Mouse (Mus musculus): Measurements from ENCODE around the gene Mup8. TPM values are rescaled to one million over a fixed set of nuclear protein-coding genes. Genes with fewer than 3 reads are reported as not detected.
"Not testable (repeated sequence)": the region's sequence is repeated elsewhere in the genome, so short reads cannot be mapped to it uniquely, and the experiment has no call there.

The Mup8 gene
- polyA plus RNA-seq (2015; fragmentation: Nextera tagmentation; extraction: Ambion mirVana), result not detected in 2 replicates

DNA sequence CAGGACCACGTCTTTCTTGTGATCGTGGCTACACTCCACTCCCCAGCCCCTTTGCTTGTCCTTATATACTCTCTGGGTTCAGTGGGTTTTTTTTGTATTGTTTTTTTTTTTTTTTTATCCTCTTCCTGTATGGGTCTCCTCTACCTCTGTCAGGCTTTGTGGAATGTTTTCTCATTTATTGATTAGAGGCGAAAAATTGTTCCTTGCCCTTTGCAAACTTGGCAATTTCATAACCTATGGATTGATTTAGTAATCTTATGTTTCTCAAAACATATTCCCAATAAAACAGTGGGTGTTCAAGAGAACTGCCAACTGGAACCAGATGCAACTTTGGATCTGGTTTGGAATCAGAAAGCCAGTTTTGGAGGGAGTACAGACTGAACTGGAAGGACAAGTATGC lies at the start of gene Mup8:
Gene Mup8, minus strand, starts transcription at position 101 of the 400 bp plus-strand sequence.
- WGBS, result 80% methylated on average over 3 of the region's 3 CpGs
- not testable (repeated sequence) for ATAC-seq (ENCODE audit: low read depth); H3K9ac ChIP-seq; H3K27me3 ChIP-seq; H3K4me2 ChIP-seq; H3K4me3 ChIP-seq; H3K27ac ChIP-seq (replicated peaks); H3K9me3 ChIP-seq; H3K36me3 ChIP-seq; H3K4me1 ChIP-seq (replicated peaks)

DNA sequence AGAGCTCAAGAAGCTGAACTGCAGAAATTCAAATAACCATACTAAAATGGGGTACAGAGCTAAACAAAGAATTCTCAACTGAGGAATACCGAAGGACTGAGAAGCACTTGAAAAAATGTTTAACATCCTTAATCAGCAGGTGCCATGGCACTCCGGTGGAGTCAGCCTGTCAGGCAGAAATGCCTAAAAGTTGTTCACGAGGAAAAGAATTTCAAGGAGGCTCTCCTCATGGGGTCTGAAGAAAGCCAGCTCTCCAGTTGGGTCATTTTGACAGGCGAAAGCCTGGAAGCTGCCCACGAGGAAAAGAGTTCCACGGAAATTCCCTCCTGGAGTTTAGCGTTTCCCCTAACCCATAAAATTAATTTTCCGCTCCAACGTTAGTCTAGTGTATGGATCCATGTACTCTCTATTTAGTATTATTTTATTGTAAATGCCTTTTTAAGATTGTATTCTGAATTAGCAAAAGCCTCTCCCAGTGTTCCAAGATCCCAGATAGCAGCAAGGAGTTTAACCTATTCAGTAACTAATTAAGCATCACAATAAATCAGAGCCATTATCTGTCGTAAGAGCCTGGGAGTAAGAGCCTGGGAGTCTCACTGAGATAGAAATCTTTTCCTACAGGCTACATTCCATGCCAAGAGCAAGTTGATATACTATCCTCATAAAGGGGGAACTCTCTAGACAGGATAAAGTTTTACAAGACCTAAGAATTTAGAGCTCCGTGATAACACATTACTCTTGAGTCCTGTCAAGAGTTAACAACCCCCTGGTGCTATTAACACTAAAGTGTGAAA lies 43.8 kb upstream of the Mup8 start:
- not testable (repeated sequence) for H3K27me3 ChIP-seq; H3K9ac ChIP-seq; H3K27ac ChIP-seq (replicated peaks); H3K36me3 ChIP-seq; H3K9me3 ChIP-seq; H3K4me2 ChIP-seq; H3K4me3 ChIP-seq; H3K4me1 ChIP-seq (replicated peaks)
- peak; percentile 59; the same call in 1 of the 2 replicates for ATAC-seq (ENCODE audit: low read depth)
- WGBS, result 64% methylated on average over 11 of the region's 11 CpGs

DNA sequence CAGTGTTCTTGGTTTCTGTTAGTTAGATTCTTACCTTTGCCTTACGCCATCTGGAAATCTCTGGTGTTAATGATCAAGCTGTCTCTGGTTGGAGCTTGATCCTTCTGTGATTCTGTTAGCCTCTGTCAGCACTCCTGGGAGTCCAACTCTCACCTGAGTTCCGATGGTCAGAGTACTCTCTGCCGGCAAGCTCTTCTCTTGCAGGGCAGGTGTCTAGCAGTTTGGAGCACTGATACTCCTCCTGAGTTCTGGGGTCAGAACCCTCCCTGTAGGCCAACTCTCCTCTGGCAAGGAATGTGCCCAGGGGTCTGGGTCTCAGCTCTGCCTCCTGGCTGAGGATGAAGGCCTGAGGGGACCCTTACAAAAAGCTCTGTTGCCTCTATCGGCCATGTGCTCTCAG lies 40.3 kb upstream of the Mup8 start:
- not testable (repeated sequence) for H3K4me3 ChIP-seq; H3K4me1 ChIP-seq (replicated peaks); H3K9ac ChIP-seq; ATAC-seq (ENCODE audit: low read depth); H3K36me3 ChIP-seq; H3K27me3 ChIP-seq; H3K9me3 ChIP-seq; H3K4me2 ChIP-seq; H3K27ac ChIP-seq (replicated peaks)
- 92% methylated on average over 3 of the region's 4 CpGs for WGBS

Other genes with a start within 250 kb of the Mup8 start
- not detected in 2 replicates for gene Mup7, start 152.1 kb downstream of the Mup8 start, polyA plus RNA-seq (2015; fragmentation: Nextera tagmentation; extraction: Ambion mirVana)
- gene Mup2, start 68.3 kb downstream of the Mup8 start, polyA plus RNA-seq (2015; fragmentation: Nextera tagmentation; extraction: Ambion mirVana), result 0.41 TPM in 1 of 2 replicates, not detected in the other
- not detected in 2 replicates for gene Mup9, start 199.4 kb upstream of the Mup8 start, polyA plus RNA-seq (2015; fragmentation: Nextera tagmentation; extraction: Ambion mirVana)